Mouse (Mus musculus) myocyte (in vitro differentiated cells): Measurements from ENCODE around the gene Brpf1. TPM values are rescaled to one million over a fixed set of nuclear protein-coding genes. Genes with fewer than 3 reads are reported as not detected.
A peak's percentile ranks its signal among the peaks of the same experiment; 100 is the strongest.

ENCODE experiments used
- H3K27me3 ChIP-seq: one replicate; pipeline ENCODE4 v1.6.1; 2011; ENCODE audit not compliant: control insufficient read depth, insufficient read depth, insufficient read length
- H3K36me3 ChIP-seq: one replicate; pipeline ENCODE4 v1.6.1; 2011; ENCODE audit not compliant: control insufficient read depth, insufficient read depth
- H3K4me2 ChIP-seq: one replicate; pipeline ENCODE4 v1.6.1; 2011; ENCODE audit warnings: low read depth, control low read depth
- H3K4me3 ChIP-seq: one replicate; pipeline ENCODE4 v1.5.1; 2011; ENCODE audit warnings: mild to moderate bottlenecking, control low read depth, moderate library complexity
- H3K79me2 ChIP-seq: one replicate; pipeline ENCODE4 v1.6.1; 2011; ENCODE audit not compliant: control insufficient read depth, insufficient read depth
- H3ac ChIP-seq: one replicate; pipeline ENCODE4 v1.6.1; 2011; ENCODE audit not compliant: control insufficient read depth, insufficient read length
- CEBPB ChIP-seq: IDR thresholded peaks from 2 replicates; pipeline ENCODE4 v1.6.1; 2011; ENCODE audit warnings: mild to moderate bottlenecking, moderate library complexity; ENCODE audit not compliant: poor library complexity, insufficient read depth, severe bottlenecking
- E2F4 ChIP-seq: IDR thresholded peaks from one replicate; pipeline ENCODE4 v1.6.1; 2011; ENCODE audit warnings: mild to moderate bottlenecking, control low read depth, moderate library complexity; ENCODE audit not compliant: insufficient read depth
- MAX ChIP-seq: IDR thresholded peaks from one replicate; pipeline ENCODE4 v1.6.1; 2011; ENCODE audit warnings: low read depth, mild to moderate bottlenecking, control low read depth
- MYOD1 ChIP-seq, 3 experiments: IDR thresholded peaks; one replicate each; pipeline ENCODE4 v1.6.1; 2011; ENCODE audit warnings: control low read depth in 2 of 3, low read depth in 2 of 3, mild to moderate bottlenecking in 2 of 3, moderate library complexity in 1 of 3; ENCODE audit not compliant: insufficient read length in 2 of 3, control insufficient read depth in 1 of 3
- MYOG ChIP-seq, 3 experiments: IDR thresholded peaks; one replicate each; pipeline ENCODE4 v1.6.1; 2011; ENCODE audit warnings: control low read depth in 2 of 3, low read depth in 2 of 3, mild to moderate bottlenecking in 2 of 3; ENCODE audit not compliant: insufficient read length in 2 of 3, control insufficient read depth in 1 of 3, insufficient read depth in 1 of 3
- POLR2A ChIP-seq: IDR thresholded peaks from one replicate; pipeline ENCODE4 v1.6.1; 2011; ENCODE audit warnings: low read depth, mild to moderate bottlenecking, control low read depth, moderate library complexity; ENCODE audit not compliant: insufficient read length
- POLR2AphosphoS2 ChIP-seq: IDR thresholded peaks from one replicate; pipeline ENCODE4 v1.6.1; 2011; ENCODE audit warnings: low read depth, control low read depth; ENCODE audit not compliant: insufficient read length
- REST ChIP-seq: IDR thresholded peaks from one replicate; pipeline ENCODE4 v1.6.1; 2011; ENCODE audit warnings: mild to moderate bottlenecking, control low read depth, moderate library complexity; ENCODE audit not compliant: insufficient read depth, insufficient read length
- SRF ChIP-seq: IDR thresholded peaks from one replicate; pipeline ENCODE4 v1.6.1; 2011; ENCODE audit warnings: low read depth; ENCODE audit not compliant: control insufficient read depth, insufficient read length
- TCF12 ChIP-seq: IDR thresholded peaks from one replicate; pipeline ENCODE4 v1.6.1; 2011; ENCODE audit warnings: mild to moderate bottlenecking, control low read depth; ENCODE audit not compliant: poor library complexity, insufficient read depth, severe bottlenecking
- TCF3 ChIP-seq: IDR thresholded peaks from one replicate; pipeline ENCODE4 v1.6.1; 2011; ENCODE audit warnings: low read depth, control low read depth; ENCODE audit not compliant: insufficient read length
- USF1 ChIP-seq: IDR thresholded peaks from one replicate; pipeline ENCODE4 v1.6.1; 2011; ENCODE audit warnings: low read depth, mild to moderate bottlenecking, control low read depth, moderate library complexity
- polyA plus RNA-seq: library from polyadenylated mRNA; unstranded; fragments of >200 nt; fragmentation: generic; extraction: Trizol; gene quantifications from one replicate; pipeline ENCODE4 v1.2.1, GENCODE M21; 2012; ENCODE audit warnings: missing spikeins

Brpf1 gene
- polyA plus RNA-seq, 1 experiment, result 15.0 TPM

- Histone ChIP-seq H3K36me3 (peaks cover 74% of the 10 kb centered on the region), H3ac (no peak overlapping the region), H3K4me3 (no peak overlapping the region), H3K4me2 (no peak overlapping the region), H3K79me2 (peaks cover 34% of the 10 kb centered on the region), H3K27me3 (no peaks in the 10 kb centered on the region)
- no peak for TF ChIP-seq CEBPB
- TF ChIP-seq USF1, result no peak
Measured at GRCm38 (mm10) chr6:113315972-113316371, 9.0 kb downstream of the Brpf1 start.

GRCm38 (mm10) chr6:113326533-113327315 is 19.8 kb downstream of the Brpf1 start, which contains the start of gene Ogg1:
Gene Ogg1 (plus strand): TSS chr6:113326972.
- Histone ChIP-seq H3ac (peak within 1 kb of the TSS; percentile 49), H3K4me2 (peak within 1 kb of the TSS; percentile 82), H3K79me2 (no peaks in the 10 kb centered on the region), H3K27me3 (no peaks in the 10 kb centered on the region), H3K4me3 (peak within 1 kb of the TSS; percentile 42), H3K36me3 (peaks cover 34% of the 10 kb centered on the region)
- peak; percentile 92 for TF ChIP-seq E2F4
- no peak for TF ChIP-seq MAX
- TF ChIP-seq SRF, result peak; percentile 74
- TF ChIP-seq REST, result no peak
- peak in 1 of 3 experiments; percentile 0 for TF ChIP-seq MYOD1 (IDR thresholded peaks at IDR 0.05; ENCODE audit: control insufficient read depth in 1 of 3, insufficient read length in 2 of 3, low read depth in 2 of 3)
- TF ChIP-seq TCF12, result no peak
- TF ChIP-seq TCF3, result no peak
- TF ChIP-seq POLR2AphosphoS2, result peak; percentile 96
- TF ChIP-seq CEBPB, result no peak
- TF ChIP-seq POLR2A, result peak; percentile 94
- TF ChIP-seq USF1, result no peak
- no peak for TF ChIP-seq MYOG (IDR thresholded peaks at IDR 0.05; ENCODE audit: control insufficient read depth in 1 of 3, insufficient read depth in 1 of 3, insufficient read length in 2 of 3, low read depth in 2 of 3)

- TF ChIP-seq POLR2AphosphoS2 (no peak), CEBPB (no peak), TCF3 (no peak), SRF (no peak), USF1 (no peak), MYOD1 (IDR thresholded peaks at IDR 0.05; ENCODE audit: control insufficient read depth in 1 of 3, insufficient read length in 2 of 3, low read depth in 2 of 3) (no peak), TCF12 (no peak), E2F4 (no peak), MYOG (IDR thresholded peaks at IDR 0.05; ENCODE audit: control insufficient read depth in 1 of 3, insufficient read depth in 1 of 3, insufficient read length in 2 of 3, low read depth in 2 of 3) (no peak), REST (no peak), POLR2A (no peak), MAX (no peak)
- no peak overlapping the region for H3ac ChIP-seq
- H3K4me2 ChIP-seq, result no peak overlapping the region
- H3K36me3 ChIP-seq, result peaks cover 20% of the 10 kb centered on the region
- H3K79me2 ChIP-seq, result no peaks in the 10 kb centered on the region
- H3K4me3 ChIP-seq, result no peak overlapping the region
- no peaks in the 10 kb centered on the region for H3K27me3 ChIP-seq
Measured at GRCm38 (mm10) chr6:113329396-113329795, 22.5 kb downstream of the Brpf1 start.

DNA sequence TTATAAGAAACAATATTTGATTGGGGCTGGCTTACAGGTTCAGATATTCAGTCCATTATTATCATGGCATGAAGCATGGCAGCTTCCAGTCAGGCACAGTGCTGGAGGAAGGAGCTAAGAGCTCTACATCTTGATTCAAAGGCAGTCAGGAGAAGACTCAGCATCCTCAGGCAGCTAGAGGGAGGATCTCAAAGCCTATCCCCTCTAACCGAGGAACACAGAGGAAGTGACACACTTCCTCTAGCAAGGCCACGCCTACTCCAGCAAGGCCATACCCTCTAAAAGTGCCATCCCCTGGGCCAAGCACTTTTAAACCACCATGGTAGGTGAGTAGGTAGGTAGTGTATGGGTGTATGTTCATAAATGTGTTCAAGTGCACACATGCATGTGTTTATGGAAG is 23.6 kb downstream of the Brpf1 start:
- Histone ChIP-seq H3K79me2 (no peaks in the 10 kb centered on the region), H3ac (no peak overlapping the region), H3K36me3 (peaks cover 8% of the 10 kb centered on the region), H3K4me2 (no peak overlapping the region), H3K27me3 (no peaks in the 10 kb centered on the region), H3K4me3 (no peak overlapping the region)
- TF ChIP-seq TCF3 (no peak), SRF (no peak), USF1 (no peak), CEBPB (no peak), TCF12 (no peak), E2F4 (no peak), MYOD1 (IDR thresholded peaks at IDR 0.05; ENCODE audit: control insufficient read depth in 1 of 3, insufficient read length in 2 of 3, low read depth in 2 of 3) (no peak), MAX (no peak), POLR2A (no peak), POLR2AphosphoS2 (no peak), REST (no peak), MYOG (IDR thresholded peaks at IDR 0.05; ENCODE audit: control insufficient read depth in 1 of 3, insufficient read depth in 1 of 3, insufficient read length in 2 of 3, low read depth in 2 of 3) (no peak)
